Mouse (Mus musculus) G1E-ER4 (cell line): ENCODE results near the gene Znhit6. TPM values are rescaled to one million over a fixed set of nuclear protein-coding genes. Genes with fewer than 3 reads are reported as not detected.

Source experiments
- GATA1 ChIP-seq: IDR thresholded peaks from one replicate; pipeline ENCODE4 v1.8.0; 2012; ENCODE audit warnings: low read length, inconsistent platforms
- polyA plus RNA-seq: library from polyadenylated mRNA; stranded (reverse); fragments of >175 nt; gene quantifications from 2 replicates; pipeline ENCODE4 v1.2.3, GENCODE M21; 2012

Znhit6 gene
- polyA plus RNA-seq, 1 experiment: 20.0 TPM

DNA sequence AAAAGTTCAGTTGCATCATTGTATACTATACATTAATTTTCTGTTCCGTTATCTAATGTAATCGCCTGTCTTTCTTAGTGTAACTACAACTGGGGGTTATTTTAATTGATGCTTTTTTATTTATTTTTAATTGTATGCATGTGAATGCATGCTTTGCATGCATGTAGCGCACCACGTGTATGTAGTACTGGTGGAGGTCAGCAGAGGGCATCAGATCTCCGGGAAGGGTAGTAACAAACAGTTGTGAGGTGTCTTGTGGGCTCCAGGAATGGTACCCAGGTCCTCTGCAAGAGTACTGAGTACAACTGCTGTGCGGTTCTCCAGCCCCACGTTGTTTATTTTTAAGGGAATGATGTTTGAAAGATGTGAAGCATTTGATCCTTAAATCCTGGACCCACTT lies 23.1 kb downstream of the Znhit6 start:
- TF ChIP-seq GATA1: no peak

DNA sequence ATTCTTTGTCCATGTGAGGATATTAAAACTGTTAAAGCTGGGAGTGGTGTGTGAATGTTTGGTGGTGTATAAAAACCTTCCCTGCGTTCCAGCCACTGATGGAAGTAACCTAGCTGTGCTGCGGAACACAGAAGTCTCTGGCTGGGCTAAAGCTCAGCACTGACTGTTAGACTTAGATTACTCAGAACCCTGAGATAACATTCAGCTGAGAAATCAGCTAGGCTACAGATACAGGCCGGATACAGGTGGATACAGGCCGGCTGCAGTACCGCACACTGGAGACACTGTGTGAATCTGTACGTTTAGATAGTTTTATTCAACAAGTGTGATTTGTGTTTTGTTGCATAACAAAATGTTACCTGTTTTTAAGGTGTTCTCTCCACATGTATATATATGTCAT lies 24.8 kb downstream of the Znhit6 start:
- TF ChIP-seq GATA1: no peak

DNA sequence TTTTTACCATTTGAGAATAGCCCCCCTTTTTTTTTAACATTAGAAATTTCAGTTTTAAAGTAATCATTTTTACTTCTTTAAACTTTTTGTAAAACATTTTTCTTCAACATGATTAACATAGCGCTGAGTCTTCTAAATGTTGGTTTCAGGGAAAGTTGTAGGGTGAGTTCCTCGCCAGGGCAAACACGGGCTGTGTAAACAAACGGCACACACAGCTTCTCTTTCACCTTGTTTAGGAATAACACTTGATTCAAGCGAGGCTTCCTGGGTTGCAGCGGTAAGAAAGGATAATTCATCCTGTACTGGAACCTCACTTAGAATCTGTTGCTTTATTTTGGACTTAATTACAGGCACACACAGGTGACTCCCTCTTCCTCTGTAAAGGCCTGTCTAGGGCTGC lies 25.3 kb downstream of the Znhit6 start:
- TF ChIP-seq GATA1: no peak

DNA sequence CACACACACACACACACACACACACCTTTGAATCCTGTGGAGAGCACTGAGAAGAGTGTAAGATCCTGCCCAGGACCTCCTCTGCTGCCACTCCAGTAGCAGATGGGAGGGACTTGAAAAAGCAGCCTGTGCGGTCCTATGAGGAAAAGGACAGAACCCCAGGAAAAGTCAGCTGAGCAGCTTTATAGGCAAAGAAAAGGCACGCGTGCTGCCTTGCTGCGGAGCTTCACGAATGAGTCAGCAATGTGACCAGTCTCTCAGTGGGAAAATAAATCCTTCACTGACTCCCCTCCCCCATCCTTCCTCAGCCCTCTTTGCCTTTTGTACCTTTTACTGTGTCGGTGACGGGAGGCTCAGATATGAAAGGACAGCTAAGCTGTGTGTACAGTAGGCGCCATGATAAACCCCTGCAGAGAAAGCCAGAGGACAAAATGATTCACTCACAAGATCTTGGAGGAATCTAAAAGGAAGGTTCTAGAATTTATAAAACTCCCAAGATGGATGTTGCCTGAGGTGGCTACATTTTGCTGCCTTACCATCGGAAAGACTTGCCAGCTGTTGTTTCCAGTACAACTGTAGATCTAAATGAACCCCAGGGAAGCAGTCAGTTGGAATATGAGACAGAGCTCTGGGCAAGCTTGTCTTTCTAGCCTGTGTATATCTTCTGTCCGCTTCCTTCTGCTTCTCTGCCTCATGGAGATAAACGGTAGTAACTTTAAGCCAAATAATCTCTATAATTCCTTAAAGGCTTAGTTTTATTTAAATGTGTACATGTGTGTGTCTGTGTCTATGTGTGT lies 26.6 kb downstream of the Znhit6 start:
- no peak for TF ChIP-seq GATA1

DNA sequence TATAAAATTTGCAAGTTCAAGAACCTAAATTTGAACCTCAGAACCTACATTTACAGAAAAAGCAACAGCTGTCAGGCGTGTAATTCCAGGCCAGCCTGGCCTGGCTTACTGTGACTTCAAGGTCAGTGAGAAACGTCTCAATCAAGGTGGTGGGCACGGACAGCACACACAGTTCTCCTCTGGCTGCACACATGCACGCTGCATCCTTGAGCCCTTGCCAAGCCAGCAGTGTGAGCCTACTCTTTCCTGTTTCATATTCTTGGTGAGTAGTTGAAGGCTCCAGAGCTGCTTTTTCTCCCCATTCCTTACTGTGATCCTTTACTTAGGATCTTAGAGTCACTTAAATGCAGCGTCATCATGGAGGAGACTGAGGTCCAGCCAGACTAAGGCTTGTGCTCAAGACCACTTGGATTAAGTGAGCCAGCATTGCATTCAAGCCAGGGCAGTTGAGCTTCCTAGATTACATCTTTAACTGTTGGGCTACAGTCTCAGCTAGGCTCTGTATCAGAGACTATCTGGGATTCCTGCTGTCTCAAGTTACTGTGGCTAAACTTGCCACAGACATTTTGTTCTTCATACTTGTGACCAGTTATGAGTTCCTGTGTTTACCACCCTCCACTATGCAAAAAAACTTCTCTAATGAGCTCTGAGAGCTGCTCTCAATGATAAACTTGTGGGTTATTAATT lies 29.6 kb downstream of the Znhit6 start:
- TF ChIP-seq GATA1: no peak

DNA sequence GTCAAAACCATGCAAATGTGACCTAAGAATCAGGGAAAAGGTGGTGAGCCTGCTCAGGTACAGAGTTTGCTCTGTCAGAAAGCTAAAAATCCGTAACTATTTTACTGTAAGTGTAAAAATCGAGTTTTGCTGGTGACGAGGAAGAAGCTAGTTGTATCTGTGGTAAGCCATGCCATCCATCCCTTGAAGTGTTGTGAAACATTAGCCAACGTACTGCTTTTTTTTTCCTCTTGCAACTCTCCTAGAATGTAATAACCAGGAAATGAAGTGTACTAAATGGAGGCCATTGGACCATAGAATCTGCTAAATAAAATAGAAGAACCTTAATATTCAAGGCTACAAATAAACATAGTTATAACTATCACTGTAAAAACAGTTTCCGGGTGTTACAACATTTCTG lies 32.3 kb downstream of the Znhit6 start:
- no peak for TF ChIP-seq GATA1

DNA sequence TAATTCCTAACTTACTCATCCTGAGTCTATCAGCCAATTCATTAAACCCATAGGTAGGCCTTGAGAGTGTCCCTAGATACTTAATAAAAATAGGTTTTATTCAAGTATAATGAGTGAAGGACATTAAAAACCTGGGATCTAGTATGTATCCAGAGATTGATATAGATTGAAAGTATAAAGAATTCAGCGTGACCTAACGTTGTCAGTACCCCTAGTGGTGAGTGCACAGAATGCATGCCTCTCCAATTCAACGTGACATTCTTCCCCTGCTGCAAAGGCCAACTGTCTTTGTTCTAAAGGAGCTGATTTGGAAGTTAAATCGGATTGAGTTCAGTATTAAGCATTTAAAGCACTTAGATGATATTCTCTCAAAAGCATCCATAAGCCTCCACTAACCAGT lies 36.7 kb downstream of the Znhit6 start:
- TF ChIP-seq GATA1: no peak

DNA sequence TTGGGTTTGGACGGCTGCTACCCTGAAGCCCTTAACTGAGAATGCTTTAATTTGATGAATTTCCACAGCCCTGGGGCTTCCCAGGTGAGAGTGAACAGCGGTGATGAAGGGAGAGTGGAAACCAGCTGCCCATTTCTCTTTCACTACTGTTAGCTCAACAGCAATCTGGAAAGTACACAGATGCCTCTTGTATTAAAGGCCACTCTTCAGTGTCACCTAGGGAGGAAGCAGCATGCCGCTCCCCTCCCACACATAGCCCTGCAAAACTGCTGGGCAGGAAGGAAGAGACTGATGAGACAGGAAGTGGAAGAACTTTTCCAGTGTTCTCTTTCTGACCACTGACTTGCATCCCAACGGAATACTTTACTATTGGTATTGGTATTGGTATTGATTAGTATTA lies 37.2 kb downstream of the Znhit6 start:
- no peak for TF ChIP-seq GATA1

DNA sequence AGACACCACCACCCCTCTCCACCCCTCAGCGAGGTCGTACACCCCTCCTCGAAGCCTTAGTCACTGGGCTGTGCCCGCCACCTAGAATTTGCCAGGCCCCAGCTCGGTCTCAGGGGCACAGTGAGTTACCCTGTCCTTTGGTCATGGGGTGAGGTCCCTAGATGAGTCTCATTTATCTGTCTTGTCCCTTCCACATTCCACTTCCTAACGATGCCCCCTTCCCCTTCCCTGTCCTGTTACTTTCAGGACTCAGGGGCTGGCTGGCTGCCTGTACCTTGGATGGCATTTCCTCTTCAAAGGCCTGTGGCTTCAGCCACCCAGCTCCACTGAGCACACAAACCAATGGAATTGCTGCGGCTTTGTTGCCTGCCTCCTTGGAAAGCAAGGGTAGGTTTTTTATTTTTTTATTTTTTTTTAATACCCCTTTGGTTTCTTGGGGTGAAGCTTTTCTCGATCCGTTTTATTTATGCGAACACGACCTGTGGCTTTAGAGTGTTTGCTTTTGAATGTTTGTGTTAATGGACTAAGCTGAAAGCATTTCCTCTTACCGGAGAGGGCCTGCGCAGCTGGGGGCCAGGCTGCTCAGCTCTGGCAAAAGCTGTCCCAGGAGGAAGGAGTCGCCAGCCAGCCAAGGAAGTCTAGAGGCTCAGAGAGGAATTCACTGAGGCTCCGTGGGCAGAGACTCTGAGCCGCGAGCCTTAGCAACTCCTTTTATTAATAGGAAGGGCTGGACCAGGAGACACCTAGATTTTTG lies 38.5 kb downstream of the Znhit6 start:
- no peak for TF ChIP-seq GATA1

DNA sequence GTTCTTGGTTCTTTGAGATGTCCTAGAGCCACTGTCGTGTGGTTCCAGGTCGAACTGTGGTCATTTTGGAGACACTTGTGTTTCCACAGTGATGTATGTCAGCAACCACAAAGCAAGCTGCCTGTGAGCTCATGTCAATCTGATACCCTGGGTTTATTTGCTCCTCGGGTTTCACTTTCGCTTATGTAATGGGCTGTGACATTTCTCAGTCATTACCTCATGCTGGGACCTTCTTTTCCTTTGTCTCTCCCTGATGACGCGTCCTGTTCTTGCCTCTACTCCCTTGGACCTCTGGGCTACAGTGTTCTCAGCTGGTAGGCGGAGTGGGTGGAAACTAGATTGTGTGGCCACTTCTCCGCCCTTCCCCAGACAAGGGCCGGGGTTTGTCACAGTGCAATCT lies 42.3 kb downstream of the Znhit6 start:
- no peak for TF ChIP-seq GATA1

DNA sequence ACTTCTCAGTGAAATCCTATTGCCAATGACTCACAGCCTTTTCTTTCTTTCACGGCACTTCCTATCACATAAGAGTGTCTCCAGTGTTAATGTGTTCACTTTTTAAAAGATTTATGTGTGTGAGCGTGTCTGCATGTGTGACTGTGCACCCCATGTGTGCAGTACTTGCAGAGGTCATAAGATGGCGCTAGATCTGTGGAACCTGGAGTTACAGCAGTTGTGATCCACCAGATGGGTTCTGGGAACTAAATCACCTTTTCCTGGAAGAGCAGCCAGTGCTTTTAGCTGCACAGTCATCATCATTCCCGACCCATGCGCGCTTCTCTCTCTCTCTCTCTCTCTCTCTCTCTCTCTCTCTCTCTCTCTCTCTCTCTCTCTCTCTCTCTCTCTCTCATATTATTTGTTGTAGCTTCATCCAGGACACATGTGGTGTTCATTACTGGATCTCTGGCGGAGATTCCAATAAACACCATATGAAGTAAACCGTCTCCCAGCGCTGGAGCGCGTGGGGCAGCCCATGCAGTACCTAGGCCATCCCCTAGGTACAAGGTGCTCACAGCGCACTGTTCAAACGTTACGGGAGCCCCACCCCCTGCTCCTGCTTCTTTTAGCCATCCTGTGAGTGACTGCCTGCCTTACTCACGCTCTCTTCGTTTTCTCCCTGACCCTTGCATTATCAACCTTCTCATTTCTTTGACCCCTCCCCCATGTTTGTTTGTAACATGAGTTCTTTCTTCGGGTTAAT lies 43.8 kb downstream of the Znhit6 start:
- no peak for TF ChIP-seq GATA1

DNA sequence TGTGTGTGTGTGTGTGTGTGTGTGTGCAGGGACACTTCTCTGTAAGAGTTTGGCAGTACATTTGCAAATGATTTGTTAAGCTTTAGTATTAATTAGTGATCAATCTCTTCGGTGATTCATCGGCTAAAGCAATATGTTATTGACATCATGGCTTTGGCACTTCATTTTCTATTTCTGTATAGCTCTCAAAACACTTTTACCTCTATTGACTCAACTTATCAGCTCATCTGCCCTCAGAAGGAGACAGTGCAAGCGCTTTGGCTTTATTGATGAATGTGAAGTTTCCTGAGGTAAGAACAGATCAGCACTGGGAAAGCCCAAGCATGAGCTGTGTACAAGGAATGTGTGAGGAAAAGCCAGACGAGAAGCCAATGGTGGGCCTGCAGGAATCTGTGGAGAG lies 45.2 kb downstream of the Znhit6 start:
- no peak for TF ChIP-seq GATA1

DNA sequence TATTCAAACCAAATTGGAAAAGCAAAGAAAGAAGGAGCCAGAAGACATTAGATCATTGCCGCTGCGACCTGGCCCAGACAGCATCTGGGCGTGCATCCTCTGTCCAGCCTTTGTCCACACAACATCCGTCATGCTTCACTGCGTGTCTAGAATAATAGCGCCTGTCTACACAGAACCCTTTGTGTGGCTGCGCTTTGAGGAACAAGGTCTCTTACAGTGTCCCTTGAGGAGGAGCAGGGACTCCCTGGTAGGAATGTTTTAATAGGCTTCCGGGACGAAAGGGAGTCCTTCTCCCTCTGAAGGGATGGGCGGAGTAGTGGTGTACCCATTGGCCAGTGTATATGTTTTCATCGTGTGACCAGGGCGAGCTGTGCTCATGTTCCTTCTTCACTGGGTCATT lies 47.0 kb downstream of the Znhit6 start:
- TF ChIP-seq GATA1: no peak

DNA sequence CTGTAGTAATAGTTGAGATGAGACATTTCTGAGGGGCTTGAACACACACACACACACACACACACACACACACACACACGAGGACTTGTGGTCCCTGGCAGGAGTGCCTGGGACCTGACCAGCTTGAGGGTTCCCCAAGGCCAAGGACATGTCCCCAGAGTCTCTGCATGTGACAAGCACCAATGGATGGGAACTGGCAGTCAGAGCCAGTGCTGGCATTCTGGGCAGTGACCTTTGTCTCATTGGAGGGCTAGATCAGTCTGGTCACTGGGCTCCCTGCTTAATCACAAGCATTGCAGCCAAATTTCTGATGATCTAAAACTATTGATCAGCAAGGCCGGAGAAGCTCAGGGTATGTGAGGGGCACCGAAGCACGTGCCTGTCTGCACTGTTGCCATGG lies 48.8 kb downstream of the Znhit6 start:
- no peak for TF ChIP-seq GATA1

DNA sequence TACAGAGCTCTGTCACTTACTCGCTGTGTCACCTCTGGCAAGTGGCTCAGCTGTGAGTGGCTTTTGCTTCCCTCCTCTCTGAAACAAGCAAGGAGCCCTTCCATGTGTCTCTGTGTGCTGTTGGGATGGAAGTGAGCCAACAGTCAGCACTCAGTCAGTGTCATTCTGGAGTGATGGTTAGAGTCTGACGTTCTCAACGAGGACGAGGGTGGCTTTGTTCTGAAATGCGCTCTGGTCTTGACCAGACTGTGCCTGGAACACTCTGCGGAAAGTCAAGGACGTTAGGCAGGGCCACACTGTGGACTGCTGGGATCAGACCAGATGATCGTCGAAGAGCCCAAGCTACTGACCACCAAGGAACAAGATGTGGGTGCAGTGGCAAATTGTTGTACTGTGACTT lies 49.5 kb downstream of the Znhit6 start:
- TF ChIP-seq GATA1: no peak

DNA sequence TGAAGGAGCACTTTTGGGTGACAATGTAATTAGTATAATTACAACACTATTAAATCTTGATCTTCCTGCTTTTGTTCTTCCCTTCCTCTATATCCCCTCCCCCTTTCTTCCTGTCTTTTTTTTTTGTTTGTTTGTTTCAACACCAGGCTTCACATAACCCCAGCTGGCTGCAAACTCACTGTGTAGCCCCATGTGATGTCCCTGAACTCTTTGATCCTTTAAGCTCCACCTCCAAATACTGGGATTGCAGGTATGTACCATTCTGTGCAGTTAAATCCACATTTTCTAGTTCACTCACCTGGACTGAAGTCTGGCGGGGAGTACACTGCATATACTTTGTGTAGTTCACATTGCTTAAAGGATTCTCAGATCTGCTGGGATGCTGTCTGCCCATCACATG lies 50.1 kb downstream of the Znhit6 start:
- no peak for TF ChIP-seq GATA1
